In genomic region chr14:22864132-22864531, GRCm38 (mm10) we compare ENCODE assay signal across 17 mouse cellular contexts.
DNase-seq lines count a peak whose midpoint lies in the region; ATAC-seq lines count a peak whose summit lies in the region.
"Had no signal": no experiment of that assay in that cellular context is flagged by ENCODE, and none has a peak within 500 bp of the region (broad histone marks: within the 10 kb centered on the region; RNA-seq: fewer than 3 reads in every experiment).

No protein-coding gene starts in this region.

- H3K27ac ChIP-seq in kidney, embryonic 16.5 days (ENCODE audit: low read length) = no peak overlapping the region
- no peak overlapping the region for H3K27ac ChIP-seq in embryonic facial prominence, embryonic 11.5 days (replicated peaks; ENCODE audit: low read depth, low read length)
- no peak overlapping the region for H3K27ac ChIP-seq in limb, embryonic 13.5 days
- H3K27ac ChIP-seq: macrophage had no signal

- 0 out of 2 replicates have a peak, but pooled peaks cover 5% of the 10 kb centered on the region for H3K4me1 ChIP-seq in kidney, embryonic 16.5 days (ENCODE audit: insufficient read depth, low read length)
- H3K4me1 ChIP-seq in embryonic facial prominence, embryonic 11.5 days (ENCODE audit: control insufficient read depth, insufficient read depth, low read length) = no peaks in the 10 kb centered on the region
- H3K4me1 ChIP-seq in limb, embryonic 13.5 days = peaks cover 12% of the 10 kb centered on the region
- H3K4me1 ChIP-seq: heart, embryonic 12.5 days had no signal

- no peak for DNase-seq in kidney, adult 9 months
- DNase-seq in embryonic facial prominence, embryonic 11.5 days (ENCODE audit: low spot score) = peak; percentile 27
- peak; percentile 8 for DNase-seq in yolk sac, embryonic 10.5 days (ENCODE audit: low spot score)
- no peak for DNase-seq in spleen, postnatal 4 days (ENCODE audit: low spot score in 2 of 2)
- no peak for DNase-seq in heart, adult 11 months
- DNase-seq: cerebellum, adult 18-20 months; gastrocnemius, postnatal 36 days; heart, postnatal 36 days; kidney, postnatal 36 days; lung, embryonic 14.5 days; midbrain, embryonic 14.5 days; thymus, postnatal 4 days had no signal

- no peak overlapping the region for H3K4me3 ChIP-seq in kidney, embryonic 16.5 days (ENCODE audit: low read length)
- H3K4me3 ChIP-seq in embryonic facial prominence, embryonic 11.5 days (ENCODE audit: low read depth, low read length) = no peak overlapping the region
- no peak overlapping the region for H3K4me3 ChIP-seq in limb, embryonic 13.5 days
- H3K4me3 ChIP-seq: heart, embryonic 12.5 days had no signal

- no peaks in the 10 kb centered on the region for H3K27me3 ChIP-seq in kidney, embryonic 16.5 days (ENCODE audit: insufficient read depth, low read length)
- no peaks in the 10 kb centered on the region for H3K27me3 ChIP-seq in embryonic facial prominence, embryonic 11.5 days (ENCODE audit: control insufficient read depth, insufficient read depth, low read length)
- no peaks in the 10 kb centered on the region for H3K27me3 ChIP-seq in limb, embryonic 13.5 days
- H3K27me3 ChIP-seq: heart, embryonic 12.5 days had no signal

- no peak overlapping the region for H3K4me2 ChIP-seq in kidney, embryonic 16.5 days (replicated peaks; ENCODE audit: low read depth, low read length)
- H3K4me2 ChIP-seq in embryonic facial prominence, embryonic 11.5 days (ENCODE audit: low read depth, low read length) = no peak overlapping the region
- no peak overlapping the region for H3K4me2 ChIP-seq in limb, embryonic 13.5 days (replicated peaks)
- H3K4me2 ChIP-seq: heart, embryonic 12.5 days; lung, embryonic 14.5 days had no signal

- no peak overlapping the region for H3K9ac ChIP-seq in kidney, embryonic 16.5 days (replicated peaks; ENCODE audit: low read length)
- H3K9ac ChIP-seq in embryonic facial prominence, embryonic 11.5 days (replicated peaks; ENCODE audit: low read length) = no peak overlapping the region
- H3K9ac ChIP-seq in limb, embryonic 13.5 days = no peak overlapping the region
- H3K9ac ChIP-seq: heart, embryonic 12.5 days; lung, embryonic 14.5 days had no signal

- no peaks in the 10 kb centered on the region for H3K36me3 ChIP-seq in kidney, embryonic 16.5 days (ENCODE audit: insufficient read depth, low read length)
- H3K36me3 ChIP-seq in embryonic facial prominence, embryonic 11.5 days (replicated peaks; ENCODE audit: control insufficient read depth, insufficient read depth, low read depth, low read length) = no peaks in the 10 kb centered on the region
- H3K36me3 ChIP-seq in limb, embryonic 13.5 days = no peaks in the 10 kb centered on the region
- H3K36me3 ChIP-seq: heart, embryonic 12.5 days had no signal

- 45% methylated on average over 7 of the region's 7 CpGs for WGBS in kidney, embryonic 16.5 days
- 61% methylated on average over 7 of the region's 7 CpGs for WGBS in embryonic facial prominence, embryonic 11.5 days
- 21% methylated on average over 7 of the region's 7 CpGs for WGBS in limb, embryonic 13.5 days

- 0 out of 2 replicates have a peak, but pooled peaks have one; percentile 31 for ATAC-seq in kidney, embryonic 16.5 days (ENCODE audit: low FRiP score, low TSS enrichment)
- no peak for ATAC-seq in embryonic facial prominence, embryonic 11.5 days (replicated peaks; ENCODE audit: insufficient number of reproducible peaks, low FRiP score, low TSS enrichment, low read depth)
- ATAC-seq in limb, embryonic 13.5 days (ENCODE audit: low FRiP score, low read depth) = peak; percentile 77
- ATAC-seq in inflammation-experienced regulatory T-cells, adult 6 months = no peak

- no peaks in the 10 kb centered on the region for H3K9me3 ChIP-seq in kidney, embryonic 16.5 days (ENCODE audit: low read length)
- H3K9me3 ChIP-seq in embryonic facial prominence, embryonic 11.5 days (replicated peaks; ENCODE audit: control insufficient read depth, low read length) = no peaks in the 10 kb centered on the region
- H3K9me3 ChIP-seq in limb, embryonic 13.5 days = no peaks in the 10 kb centered on the region
- H3K9me3 ChIP-seq: heart, embryonic 12.5 days had no signal

Comparison
In these comparisons a context has a peak if more than half of its experiments do, and no peak if none do; other contexts are left out.
1. ATAC-seq: peak in kidney, embryonic 16.5 days (single experiment) and limb, embryonic 13.5 days (single experiment); none in embryonic facial prominence, embryonic 11.5 days (single experiment) and inflammation-experienced regulatory T-cells, adult 6 months (single experiment).
2. DNase-seq: peak in embryonic facial prominence, embryonic 11.5 days (single experiment) and yolk sac, embryonic 10.5 days (single experiment); none in kidney, adult 9 months (single experiment), spleen, postnatal 4 days (0 of 2) and heart, adult 11 months (single experiment).